Mouse (Mus musculus): ENCODE results near the gene Nrip1. TPM values are rescaled to one million over a fixed set of nuclear protein-coding genes. Genes with fewer than 3 reads are reported as not detected.

The Nrip1 gene
- total and polyA plus RNA-seq, 3 experiments: 3.1 to 32.3 (median 20.6) TPM

GRCm38 (mm10) chr16:76414528-76414927 lies 40.9 kb upstream of the Nrip1 start:
- H3K79me2 ChIP-seq (replicated peaks; ENCODE audit: control insufficient read depth, insufficient read depth, low read length): no peaks in the 10 kb centered on the region
- H3K4me1 ChIP-seq (ENCODE audit: control insufficient read depth, insufficient read depth, low read length): no peaks in the 10 kb centered on the region
- H3K27me3 ChIP-seq (ENCODE audit: control insufficient read depth, insufficient read depth, low read length): no peaks in the 10 kb centered on the region
- WGBS: 43% methylated on average over 5 of the region's 5 CpGs
- no peak for DNase-seq
- no peak overlapping the region for H3K27ac ChIP-seq
- H3K36me3 ChIP-seq (ENCODE audit: control insufficient read depth, insufficient read depth, low read length): no peaks in the 10 kb centered on the region
- H3K4me3 ChIP-seq: no peak overlapping the region
- intact Hi-C loops (cut with DNase I): no loop called here
- no peak overlapping the region for H3K9ac ChIP-seq (ENCODE audit: low read depth, low read length)
- TF ChIP-seq POLR2A (IDR thresholded peaks at IDR 0.05; ENCODE audit: insufficient read depth, low read depth, low read length) (no peak), EP300 (IDR thresholded peaks at IDR 0.05; ENCODE audit: insufficient read depth, low read depth, low read length) (no peak), CTCF (IDR thresholded peaks at IDR 0.05) (no peak)

DNA sequence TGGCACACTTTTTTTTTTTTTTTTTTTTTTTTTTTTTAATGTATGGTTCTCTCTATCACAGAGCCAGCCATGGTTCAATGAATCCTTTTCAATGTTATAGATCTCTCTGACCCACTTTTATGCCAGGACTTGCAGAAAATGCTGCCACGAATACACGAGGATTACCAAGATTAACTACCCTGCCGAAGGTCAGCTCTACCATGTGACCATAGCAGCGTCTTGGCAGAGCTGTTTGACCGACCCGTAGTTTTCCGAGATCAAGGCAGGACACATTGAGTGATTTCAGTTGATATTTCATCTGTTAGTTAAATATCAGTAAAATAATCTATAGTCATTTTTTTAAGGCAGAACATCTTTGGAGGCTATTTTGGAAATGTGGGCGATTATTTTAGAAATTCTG lies 40.0 kb upstream of the Nrip1 start:
- no peak for DNase-seq
- Histone ChIP-seq H3K9ac (ENCODE audit: low read depth, low read length) (no peak overlapping the region), H3K4me3 (no peak overlapping the region), H3K4me1 (ENCODE audit: control insufficient read depth, insufficient read depth, low read length) (no peaks in the 10 kb centered on the region), H3K79me2 (replicated peaks; ENCODE audit: control insufficient read depth, insufficient read depth, low read length) (no peaks in the 10 kb centered on the region), H3K36me3 (ENCODE audit: control insufficient read depth, insufficient read depth, low read length) (no peaks in the 10 kb centered on the region), H3K27me3 (ENCODE audit: control insufficient read depth, insufficient read depth, low read length) (no peaks in the 10 kb centered on the region), H3K27ac (no peak overlapping the region)
- 92% methylated on average over 8 of the region's 8 CpGs for WGBS
- intact Hi-C loops (cut with DNase I): no loop called here
- TF ChIP-seq CTCF (IDR thresholded peaks at IDR 0.05) (no peak), POLR2A (IDR thresholded peaks at IDR 0.05; ENCODE audit: insufficient read depth, low read depth, low read length) (no peak), EP300 (IDR thresholded peaks at IDR 0.05; ENCODE audit: insufficient read depth, low read depth, low read length) (no peak)

DNA sequence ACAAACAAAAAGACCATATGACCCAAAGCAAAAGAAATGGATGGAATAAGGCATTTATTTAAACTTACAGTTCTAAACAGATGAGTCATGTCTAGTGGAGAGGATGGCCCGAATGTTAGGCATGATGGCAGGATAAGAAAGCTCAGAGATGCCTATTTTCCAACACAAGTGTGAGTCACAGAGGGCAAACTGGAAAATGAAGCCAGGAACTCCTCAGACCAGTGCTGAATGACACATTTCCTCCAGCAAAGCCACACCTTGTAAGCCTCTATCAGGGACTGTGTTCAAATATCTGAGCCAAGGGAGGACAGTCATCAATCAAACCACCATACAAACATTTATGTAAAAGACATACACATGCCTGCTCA lies 35.7 kb upstream of the Nrip1 start:
- TF ChIP-seq CTCF (IDR thresholded peaks at IDR 0.05): no peak
- no peak for TF ChIP-seq POLR2A (IDR thresholded peaks at IDR 0.05; ENCODE audit: insufficient read depth, low read depth, low read length)
- no peak for TF ChIP-seq EP300 (IDR thresholded peaks at IDR 0.05; ENCODE audit: insufficient read depth, low read depth, low read length)
- H3K9ac ChIP-seq (ENCODE audit: low read depth, low read length): no peak overlapping the region
- no peak overlapping the region for H3K4me3 ChIP-seq
- intact Hi-C loops (cut with DNase I): no loop called here
- H3K36me3 ChIP-seq (ENCODE audit: control insufficient read depth, insufficient read depth, low read length): no peaks in the 10 kb centered on the region
- WGBS: 20% methylated on average over 1 of the region's 1 CpGs
- no peaks in the 10 kb centered on the region for H3K79me2 ChIP-seq (replicated peaks; ENCODE audit: control insufficient read depth, insufficient read depth, low read length)
- no peak for DNase-seq
- no peaks in the 10 kb centered on the region for H3K27me3 ChIP-seq (ENCODE audit: control insufficient read depth, insufficient read depth, low read length)
- H3K4me1 ChIP-seq (ENCODE audit: control insufficient read depth, insufficient read depth, low read length): no peaks in the 10 kb centered on the region; the same call in 1 of the 2 replicates
- no peak overlapping the region for H3K27ac ChIP-seq

- TF ChIP-seq POLR2A (IDR thresholded peaks at IDR 0.05; ENCODE audit: insufficient read depth, low read depth, low read length) (no peak), EP300 (IDR thresholded peaks at IDR 0.05; ENCODE audit: insufficient read depth, low read depth, low read length) (no peak), CTCF (IDR thresholded peaks at IDR 0.05) (no peak)
Measured at GRCm38 (mm10) chr16:76408696-76409354, 35.2 kb upstream of the Nrip1 start.

GRCm38 (mm10) chr16:76408241-76408640 lies 34.6 kb upstream of the Nrip1 start:
- no peaks in the 10 kb centered on the region for H3K27me3 ChIP-seq (ENCODE audit: control insufficient read depth, insufficient read depth, low read length)
- intact Hi-C loops (cut with DNase I): no loop called here

More at GRCm38 (mm10) chr16:76408696-76409354, 35.2 kb upstream of the Nrip1 start:
- Histone ChIP-seq H3K4me1 (ENCODE audit: control insufficient read depth, insufficient read depth, low read length) (no peaks in the 10 kb centered on the region; the same call in 1 of the 2 replicates), H3K27me3 (ENCODE audit: control insufficient read depth, insufficient read depth, low read length) (no peaks in the 10 kb centered on the region), H3K9ac (ENCODE audit: low read depth, low read length) (no peak overlapping the region), H3K27ac (no peak overlapping the region), H3K36me3 (ENCODE audit: control insufficient read depth, insufficient read depth, low read length) (no peaks in the 10 kb centered on the region), H3K79me2 (replicated peaks; ENCODE audit: control insufficient read depth, insufficient read depth, low read length) (no peaks in the 10 kb centered on the region), H3K4me3 (no peak overlapping the region)
- 56% methylated on average over 4 of the region's 4 CpGs for WGBS
- no peak for DNase-seq
- intact Hi-C loops (cut with DNase I): no loop called here

DNA sequence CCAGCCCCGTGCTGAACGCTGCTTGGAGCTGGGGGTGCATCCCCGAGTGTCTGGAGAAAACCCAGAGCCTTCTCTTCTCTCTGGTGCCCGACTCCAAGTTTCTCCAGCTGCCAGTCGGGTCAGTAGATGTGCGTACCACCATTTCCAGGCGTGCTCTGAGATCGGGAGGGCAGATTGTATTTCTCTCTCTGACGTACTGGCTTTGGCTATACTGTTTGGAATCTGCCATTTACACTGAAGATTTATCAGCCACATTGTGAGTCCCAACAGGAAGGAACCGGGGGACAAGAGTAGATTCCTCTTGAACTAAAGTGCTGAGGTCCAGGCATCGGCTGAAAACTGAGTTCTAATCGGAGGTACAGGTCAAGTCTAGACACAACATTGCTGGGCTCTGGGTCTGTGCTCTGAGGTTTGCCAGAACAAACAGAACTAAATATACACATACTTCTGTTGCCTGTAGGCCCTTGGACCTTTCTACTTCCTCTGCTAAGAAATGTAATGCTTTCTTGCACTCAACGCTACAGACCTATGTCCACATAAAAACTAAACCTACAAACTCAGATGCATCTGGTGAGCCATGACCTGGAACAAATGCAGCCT lies 33.8 kb upstream of the Nrip1 start:
- peak overlapping the region; percentile 41 for H3K27ac ChIP-seq
- H3K4me3 ChIP-seq: no peak overlapping the region
- no peak overlapping the region for H3K9ac ChIP-seq (ENCODE audit: low read depth, low read length)
- no peaks in the 10 kb centered on the region for H3K27me3 ChIP-seq (ENCODE audit: control insufficient read depth, insufficient read depth, low read length)
- intact Hi-C loops (cut with DNase I): no loop called here
- TF ChIP-seq EP300 (IDR thresholded peaks at IDR 0.05; ENCODE audit: insufficient read depth, low read depth, low read length) (no peak), POLR2A (IDR thresholded peaks at IDR 0.05; ENCODE audit: insufficient read depth, low read depth, low read length) (no peak), CTCF (IDR thresholded peaks at IDR 0.05) (no peak)
- no peaks in the 10 kb centered on the region for H3K36me3 ChIP-seq (ENCODE audit: control insufficient read depth, insufficient read depth, low read length)
- H3K4me1 ChIP-seq (ENCODE audit: control insufficient read depth, insufficient read depth, low read length): no peaks in the 10 kb centered on the region; the same call in 1 of the 2 replicates
- no peak for DNase-seq
- WGBS: 38% methylated on average over 13 of the region's 13 CpGs
- H3K79me2 ChIP-seq (replicated peaks; ENCODE audit: control insufficient read depth, insufficient read depth, low read length): no peaks in the 10 kb centered on the region

More at GRCm38 (mm10) chr16:76408241-76408640, 34.6 kb upstream of the Nrip1 start:
- 0 out of 2 replicates have a peak overlapping the region, but pooled peaks have one; percentile 2 for H3K27ac ChIP-seq
- no peaks in the 10 kb centered on the region for H3K79me2 ChIP-seq (replicated peaks; ENCODE audit: control insufficient read depth, insufficient read depth, low read length)
- no peaks in the 10 kb centered on the region; the same call in 1 of the 2 replicates for H3K4me1 ChIP-seq (ENCODE audit: control insufficient read depth, insufficient read depth, low read length)
- TF ChIP-seq POLR2A (IDR thresholded peaks at IDR 0.05; ENCODE audit: insufficient read depth, low read depth, low read length) (no peak), EP300 (IDR thresholded peaks at IDR 0.05; ENCODE audit: insufficient read depth, low read depth, low read length) (0 out of 2 replicates have a peak, but pooled peaks have one; percentile 10), CTCF (IDR thresholded peaks at IDR 0.05) (no peak)
- H3K36me3 ChIP-seq (ENCODE audit: control insufficient read depth, insufficient read depth, low read length): no peaks in the 10 kb centered on the region
- WGBS: 64% methylated on average over 8 of the region's 8 CpGs
- no peak for DNase-seq
- H3K4me3 ChIP-seq: no peak overlapping the region
- no peak overlapping the region for H3K9ac ChIP-seq (ENCODE audit: low read depth, low read length)

Data from heart, adult 2 months (tissue).